Comparison of ENCODE assay signal across 30 mouse cellular contexts in the genomic region with DNA sequence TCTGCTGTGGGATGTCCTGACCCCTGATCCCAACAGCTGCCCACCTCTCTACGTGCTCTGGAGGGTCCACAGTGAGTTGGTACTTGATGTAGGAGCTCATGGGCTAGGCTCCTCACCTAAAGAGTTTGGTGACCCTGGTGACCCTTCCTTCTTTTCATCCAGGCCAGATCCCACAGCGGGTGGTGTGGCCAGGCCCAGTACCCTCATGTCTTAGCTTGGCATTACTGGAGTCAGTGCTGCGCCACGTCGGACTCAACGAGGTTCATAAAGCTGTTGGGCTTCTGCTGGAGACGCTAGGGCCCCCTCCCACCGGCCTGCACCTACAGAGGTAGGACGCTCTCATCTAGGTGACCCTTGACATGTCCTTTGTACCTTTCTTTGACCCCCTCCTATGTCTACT. TPM values are rescaled to one million over a fixed set of nuclear protein-coding genes. Genes with fewer than 3 reads are reported as not detected.
DNase-seq lines count a peak whose midpoint lies in the region; ATAC-seq and TF ChIP-seq lines count a peak whose summit lies in the region.
"Had no signal": no experiment of that assay in that cellular context is flagged by ENCODE, and none has a peak within 500 bp of the region (broad histone marks: within the 10 kb centered on the region; RNA-seq: fewer than 3 reads in every experiment).

No protein-coding gene starts in this region.

- no peaks in the 10 kb centered on the region for H3K27me3 ChIP-seq in cerebellum, adult 2 months (ENCODE audit: control insufficient read depth, insufficient read depth, low read length)
- no peaks in the 10 kb centered on the region for H3K27me3 ChIP-seq in heart, embryonic 11.5 days (ENCODE audit: control insufficient read depth, insufficient read depth, low read length)
- H3K27me3 ChIP-seq: CH12.LX; embryonic facial prominence, embryonic 13.5 days; forebrain, embryonic 12.5 days; forebrain, embryonic 15.5 days; heart, embryonic 12.5 days; heart, embryonic 15.5 days; hindbrain, embryonic 15.5 days; intestine, embryonic 15.5 days; Patski had no signal

- peaks cover 16% of the 10 kb centered on the region for H3K36me3 ChIP-seq in heart, embryonic 11.5 days (ENCODE audit: control insufficient read depth, insufficient read depth, low read length)

- 89% methylated on average over 9 of the region's 9 CpGs for WGBS in cerebellum, adult 2 months
- WGBS in heart, embryonic 11.5 days (ENCODE audit: insufficient replicate concordance): 85% methylated on average over 9 of the region's 9 CpGs

- no peak overlapping the region for H3K4me2 ChIP-seq in heart, embryonic 11.5 days
- H3K4me2 ChIP-seq: embryonic facial prominence, embryonic 13.5 days; forebrain, embryonic 12.5 days; forebrain, embryonic 15.5 days; heart, embryonic 12.5 days; heart, embryonic 15.5 days; hindbrain, embryonic 15.5 days; intestine, embryonic 15.5 days had no signal

- no peak for DNase-seq in cerebellum, adult 2 months
- no peak for DNase-seq in cerebellum, postnatal 14 days
- DNase-seq in heart, adult 11 months: peak; percentile 89
- no peak for DNase-seq in layer of hippocampus, adult 2 months (ENCODE audit: low spot score in 2 of 2)
- DNase-seq in layer of hippocampus, adult 8-10 months (ENCODE audit: low spot score in 2 of 2): no peak
- DNase-seq: adrenal gland, postnatal 10 days; adrenal gland, postnatal 36 days; B cell, adult 2 months; cerebellum, postnatal 10 days; embryo, embryonic 11 days; gastrocnemius, postnatal 25 days; heart, adult 2 months; heart, postnatal 10 days; heart, postnatal 4 days; kidney, adult 11 months; kidney, adult 8-10 months had no signal

- no peak overlapping the region for H3K4me3 ChIP-seq in cerebellum, adult 2 months (replicated peaks; ENCODE audit: insufficient read depth, low read depth, low read length)
- no peak overlapping the region for H3K4me3 ChIP-seq in heart, embryonic 11.5 days (ENCODE audit: low read depth, low read length)
- H3K4me3 ChIP-seq in layer of hippocampus, adult 2 months: no peak overlapping the region
- H3K4me3 ChIP-seq: embryonic facial prominence, embryonic 10.5 days; embryonic facial prominence, embryonic 13.5 days; erythroblast, embryonic 14.5 days; forebrain, embryonic 12.5 days; forebrain, embryonic 15.5 days; heart, adult 2 months; heart, embryonic 12.5 days; heart, embryonic 15.5 days; hindbrain, embryonic 15.5 days; intestine, embryonic 15.5 days had no signal

- H3K9ac ChIP-seq in heart, embryonic 11.5 days (ENCODE audit: low read depth, low read length): no peak overlapping the region
- H3K9ac ChIP-seq: embryonic facial prominence, embryonic 13.5 days; forebrain, embryonic 12.5 days; forebrain, embryonic 15.5 days; heart, embryonic 12.5 days; heart, embryonic 15.5 days; hindbrain, embryonic 15.5 days; intestine, embryonic 15.5 days had no signal

- peaks cover 35% of the 10 kb centered on the region for H3K4me1 ChIP-seq in cerebellum, adult 2 months (ENCODE audit: control insufficient read depth, insufficient read depth, low read length)
- no peaks in the 10 kb centered on the region for H3K4me1 ChIP-seq in heart, embryonic 11.5 days (ENCODE audit: control insufficient read depth, insufficient read depth, low read length)
- H3K4me1 ChIP-seq: embryonic facial prominence, embryonic 13.5 days; forebrain, embryonic 12.5 days; forebrain, embryonic 15.5 days; hindbrain, embryonic 15.5 days; intestine, embryonic 15.5 days had no signal

- no peak for TF ChIP-seq CTCF in cerebellum, adult 2 months (IDR thresholded peaks at IDR 0.05; ENCODE audit: borderline replicate concordance, insufficient read depth, low read depth, low read length)
- TF ChIP-seq CTCF in layer of hippocampus, adult 2 months (conservative IDR thresholded peaks at IDR 0.05): no peak

- ATAC-seq in heart, embryonic 11.5 days (replicated peaks; ENCODE audit: insufficient number of reproducible peaks, low FRiP score, low TSS enrichment): no peak
- ATAC-seq: forebrain, embryonic 15.5 days; intestine, embryonic 15.5 days; Patski had no signal

- TF ChIP-seq POLR2A in cerebellum, adult 2 months (IDR thresholded peaks at IDR 0.05; ENCODE audit: borderline replicate concordance, insufficient read depth, low read length): no peak

- H3K9me3 ChIP-seq in heart, embryonic 11.5 days (replicated peaks; ENCODE audit: control insufficient read depth, low read length): no peaks in the 10 kb centered on the region
- H3K9me3 ChIP-seq: embryonic facial prominence, embryonic 10.5 days; embryonic facial prominence, embryonic 13.5 days; forebrain, embryonic 12.5 days; forebrain, embryonic 15.5 days; G1E; heart, embryonic 12.5 days; heart, embryonic 15.5 days; hindbrain, embryonic 15.5 days; intestine, embryonic 15.5 days had no signal

- 0 out of 2 replicates have a peak overlapping the region, but pooled peaks have one; percentile 25 for H3K27ac ChIP-seq in cerebellum, adult 2 months (ENCODE audit: insufficient read depth, low read length)
- H3K27ac ChIP-seq in heart, embryonic 11.5 days (ENCODE audit: low read depth, low read length): no peak overlapping the region
- H3K27ac ChIP-seq in layer of hippocampus, adult 2 months: peak overlapping the region; percentile 83; the same call in 1 of the 2 replicates
- H3K27ac ChIP-seq: embryonic facial prominence, embryonic 10.5 days; embryonic facial prominence, embryonic 13.5 days; forebrain, embryonic 12.5 days; forebrain, embryonic 15.5 days; heart, adult 2 months; heart, embryonic 15.5 days; hindbrain, embryonic 15.5 days; intestine, embryonic 15.5 days had no signal

RNA-seq across cellular contexts. Expression of gene Gatad2b, which starts 13.8 kb away (rescaled TPM):
- 33.3 and 40.7 TPM in 2 replicates for polyA plus RNA-seq in cerebellum, adult 2 months (2012; rRNA removed)
- polyA plus RNA-seq in heart, embryonic 11.5 days (2014; fragmentation: Nextera tagmentation; extraction: Ambion mirVana): 8.4 and 14.3 TPM in 2 replicates
- total RNA-seq in layer of hippocampus, adult 2 months (2021): 100 to 1,000 TPM; 107 to 108 TPM
- 100 to 1,000 TPM; 100 to 109 (median 104) TPM for total RNA-seq in layer of hippocampus, adult 8-10 months (2022)

RNA-seq across cellular contexts. Expression of gene Dennd4b, which starts 14.2 kb away (rescaled TPM):
- polyA plus RNA-seq in cerebellum, adult 2 months (2012; rRNA removed): 65.4 and 77.0 TPM in 2 replicates
- polyA plus RNA-seq in heart, embryonic 11.5 days (2014; fragmentation: Nextera tagmentation; extraction: Ambion mirVana): 4.1 and 4.4 TPM in 2 replicates
- 10 to 100 TPM; 33.7 to 35.6 TPM for total RNA-seq in layer of hippocampus, adult 2 months (2021)
- total RNA-seq in layer of hippocampus, adult 8-10 months (2022): 10 to 100 TPM; 32.8 to 38.7 (median 33.0) TPM

RNA-seq across cellular contexts. Expression of gene Crtc2, which starts 25.3 kb away (rescaled TPM):
- polyA plus RNA-seq in cerebellum, adult 2 months (2012; rRNA removed): 78.2 and 91.2 TPM in 2 replicates
- polyA plus RNA-seq in heart, embryonic 11.5 days (2014; fragmentation: Nextera tagmentation; extraction: Ambion mirVana): 7.5 and 11.6 TPM in 2 replicates
- 10 to 100 TPM; 38.3 to 49.5 TPM for total RNA-seq in layer of hippocampus, adult 2 months (2021)
- total RNA-seq in layer of hippocampus, adult 8-10 months (2022): 10 to 100 TPM; 39.7 to 43.8 (median 42.8) TPM

RNA-seq across cellular contexts. Expression of gene Slc39a1, which starts 31.2 kb away (rescaled TPM):
- polyA plus RNA-seq in cerebellum, adult 2 months (2012; rRNA removed): 35.8 and 38.7 TPM in 2 replicates
- polyA plus RNA-seq in heart, embryonic 11.5 days (2014; fragmentation: Nextera tagmentation; extraction: Ambion mirVana): 74.0 and 80.8 TPM in 2 replicates
- total RNA-seq in layer of hippocampus, adult 2 months (2021): 10 to 100 TPM; 42.5 to 45.5 TPM
- total RNA-seq in layer of hippocampus, adult 8-10 months (2022): 10 to 100 TPM; 43.0 to 64.2 (median 50.4) TPM

RNA-seq across cellular contexts. Expression of gene Creb3l4, which starts 35.9 kb away (rescaled TPM):
- 0.23 and 0.51 TPM in 2 replicates for polyA plus RNA-seq in cerebellum, adult 2 months (2012; rRNA removed)
- polyA plus RNA-seq in heart, embryonic 11.5 days (2014; fragmentation: Nextera tagmentation; extraction: Ambion mirVana): 2.3 and 2.6 TPM in 2 replicates
- total RNA-seq in layer of hippocampus, adult 2 months (2021): not detected
- total RNA-seq in layer of hippocampus, adult 8-10 months (2022): under 1 TPM in 2 of 4 experiments, not detected in 2; 0.23 to 0.45 TPM
- total RNA-seq: gastrocnemius, adult 8-10 months had no signal
- polyA plus RNA-seq: erythroblast, embryonic 14.5 days; G1E had no signal
